Mouse (Mus musculus) CH12.LX (cell line): Measurements from ENCODE around the gene Susd3.

Experiments
- CTCF ChIP-seq, 2 experiments: IDR thresholded peaks in 1 of 2; conservative IDR thresholded peaks in 1 of 2; 2 replicates each; pipeline ENCODE4 v1.5.1; 2011 to 2012; ENCODE audit warnings: low read depth in 2 of 2, low read length in 2 of 2, improper control_type of control experiment in 1 of 2, inconsistent platforms in 1 of 2, mild to moderate bottlenecking in 1 of 2, moderate library complexity in 1 of 2
- GABPA ChIP-seq: IDR thresholded peaks from 2 replicates; pipeline ENCODE4 v1.6.1; 2012; ENCODE audit warnings: low read depth, low read length, improper control_type of control experiment, inconsistent platforms; ENCODE audit not compliant: insufficient replicate concordance
- HCFC1 ChIP-seq: IDR thresholded peaks from 2 replicates; pipeline ENCODE4 v1.6.1; 2012; ENCODE audit warnings: low read depth, mild to moderate bottlenecking, inconsistent platforms, low read length, improper control_type of control experiment
- MEF2A ChIP-seq: IDR thresholded peaks from 2 replicates; pipeline ENCODE4 v1.6.1; 2014; ENCODE audit warnings: low read depth, mild to moderate bottlenecking, inconsistent platforms, low read length, improper control_type of control experiment, borderline replicate concordance
- MXI1 ChIP-seq: IDR thresholded peaks from 2 replicates; pipeline ENCODE4 v1.6.1; 2011; ENCODE audit warnings: mild to moderate bottlenecking, low read depth, low read length, improper control_type of control experiment
- POLR2A ChIP-seq: IDR thresholded peaks from 2 replicates; pipeline ENCODE4 v1.6.1; 2011; ENCODE audit warnings: low read depth, mild to moderate bottlenecking, improper control_type of control experiment, low read length
- RAD21 ChIP-seq: IDR thresholded peaks from 2 replicates; pipeline ENCODE4 v1.6.1; 2011; ENCODE audit warnings: low read depth, mild to moderate bottlenecking, low read length, improper control_type of control experiment, moderate library complexity
- TBP ChIP-seq: conservative IDR thresholded peaks from 2 replicates; pipeline ENCODE4 v1.6.1; 2011; ENCODE audit warnings: low read depth, low read length, improper control_type of control experiment
- USF1 ChIP-seq: IDR thresholded peaks from 2 replicates; pipeline ENCODE4 v1.6.1; 2014; ENCODE audit warnings: low read depth, mild to moderate bottlenecking, inconsistent platforms, low read length, improper control_type of control experiment

GRCm38 (mm10) chr13:49286750-49287149 is 38.2 kb upstream of the Susd3 start:
- no peak for TF ChIP-seq CTCF (conservative IDR thresholded peaks at IDR 0.05 in 1 of 2, IDR thresholded peaks at IDR 0.05 in 1 of 2; ENCODE audit: low read depth in 2 of 2, low read length in 2 of 2)
- no peak for TF ChIP-seq USF1
- no peak for TF ChIP-seq GABPA
- TF ChIP-seq HCFC1, result no peak
- TF ChIP-seq MEF2A, result no peak
- TF ChIP-seq POLR2A, result no peak
- TF ChIP-seq RAD21, result no peak
- no peak for TF ChIP-seq MXI1
- TF ChIP-seq TBP, result no peak
